Mouse (Mus musculus): ENCODE data around the gene Prnp. TPM values are rescaled to one million over a fixed set of nuclear protein-coding genes. Genes with fewer than 3 reads are reported as not detected.

Prnp gene
- polyA plus RNA-seq, 1 experiment from 2014 or later, result 74.5 TPM

- WGBS, result 79% methylated on average over 6 of the region's 6 CpGs
- Histone ChIP-seq H3K4me2 (replicated peaks) (no peak overlapping the region), H3K27me3 (replicated peaks) (no peaks in the 10 kb centered on the region), H3K36me3 (peaks cover 9% of the 10 kb centered on the region; the same call in 1 of the 2 replicates), H3K4me1 (no peaks in the 10 kb centered on the region), H3K4me3 (no peak overlapping the region), H3K9ac (no peak overlapping the region), H3K9me3 (no peaks in the 10 kb centered on the region), H3K27ac (no peak overlapping the region)
- no peak for ATAC-seq (ENCODE audit: low FRiP score, low read depth)
Measured at GRCm38 (mm10) chr2:131941501-131941900, 31.8 kb downstream of the Prnp start.

GRCm38 (mm10) chr2:131944370-131944769 is 34.6 kb downstream of the Prnp start:
- H3K36me3 ChIP-seq, result no peaks in the 10 kb centered on the region
- no peaks in the 10 kb centered on the region for H3K4me1 ChIP-seq
- H3K4me3 ChIP-seq, result no peak overlapping the region
- no peak overlapping the region for H3K9ac ChIP-seq
- 21% methylated on average over 1 of the region's 1 CpGs for WGBS
- H3K27ac ChIP-seq, result no peak overlapping the region
- no peak overlapping the region for H3K4me2 ChIP-seq (replicated peaks)
- no peak for ATAC-seq (ENCODE audit: low FRiP score, low read depth)
- no peaks in the 10 kb centered on the region for H3K27me3 ChIP-seq (replicated peaks)
- no peaks in the 10 kb centered on the region for H3K9me3 ChIP-seq

GRCm38 (mm10) chr2:131945225-131945624 is 35.5 kb downstream of the Prnp start:
- H3K9ac ChIP-seq, result no peak overlapping the region
- no peaks in the 10 kb centered on the region for H3K4me1 ChIP-seq
- no peaks in the 10 kb centered on the region for H3K36me3 ChIP-seq
- H3K9me3 ChIP-seq, result no peaks in the 10 kb centered on the region
- no peaks in the 10 kb centered on the region for H3K27me3 ChIP-seq (replicated peaks)
- ATAC-seq (ENCODE audit: low FRiP score, low read depth), result no peak
- WGBS, result 92% methylated on average over 8 of the region's 8 CpGs
- H3K4me3 ChIP-seq, result no peak overlapping the region
- H3K4me2 ChIP-seq (replicated peaks), result no peak overlapping the region
- no peak overlapping the region for H3K27ac ChIP-seq

- ATAC-seq (ENCODE audit: low FRiP score, low read depth), result no peak
- H3K4me1 ChIP-seq, result no peaks in the 10 kb centered on the region; the same call in 1 of the 2 replicates
- no peaks in the 10 kb centered on the region for H3K27me3 ChIP-seq (replicated peaks)
- H3K9me3 ChIP-seq, result no peaks in the 10 kb centered on the region
- no peak overlapping the region for H3K9ac ChIP-seq
- no peak overlapping the region for H3K4me3 ChIP-seq
- no peaks in the 10 kb centered on the region for H3K36me3 ChIP-seq
- H3K27ac ChIP-seq, result no peak overlapping the region
- no peak overlapping the region for H3K4me2 ChIP-seq (replicated peaks)
- WGBS, result 91% methylated on average over 6 of the region's 6 CpGs
Measured at GRCm38 (mm10) chr2:131945765-131946164, 36.0 kb downstream of the Prnp start.

GRCm38 (mm10) chr2:131946351-131946750 is 36.6 kb downstream of the Prnp start:
- Histone ChIP-seq H3K9ac (no peak overlapping the region), H3K9me3 (no peaks in the 10 kb centered on the region), H3K36me3 (no peaks in the 10 kb centered on the region), H3K4me2 (replicated peaks) (no peak overlapping the region), H3K27me3 (replicated peaks) (no peaks in the 10 kb centered on the region), H3K4me3 (no peak overlapping the region), H3K4me1 (no peaks in the 10 kb centered on the region; the same call in 1 of the 2 replicates), H3K27ac (no peak overlapping the region)
- no peak for ATAC-seq (ENCODE audit: low FRiP score, low read depth)
- 93% methylated on average over 16 of the region's 16 CpGs for whole genome bisulfite sequencing

- Histone ChIP-seq H3K36me3 (no peaks in the 10 kb centered on the region), H3K9ac (no peak overlapping the region), H3K27ac (no peak overlapping the region), H3K27me3 (replicated peaks) (peaks cover 12% of the 10 kb centered on the region), H3K9me3 (no peaks in the 10 kb centered on the region), H3K4me2 (replicated peaks) (no peak overlapping the region), H3K4me1 (peaks cover 6% of the 10 kb centered on the region), H3K4me3 (no peak overlapping the region)
- WGBS, result 87% methylated on average over 3 of the region's 3 CpGs
- ATAC-seq (ENCODE audit: low FRiP score, low read depth), result no peak
Measured at GRCm38 (mm10) chr2:131948156-131948555, 38.4 kb downstream of the Prnp start.

- peaks cover 8% of the 10 kb centered on the region for H3K4me1 ChIP-seq
- no peaks in the 10 kb centered on the region for H3K9me3 ChIP-seq
- no peak overlapping the region for H3K4me2 ChIP-seq (replicated peaks)
- ATAC-seq (ENCODE audit: low FRiP score, low read depth), result no peak
- WGBS, result 83% methylated on average over 11 of the region's 11 CpGs
- H3K4me3 ChIP-seq, result no peak overlapping the region
- H3K36me3 ChIP-seq, result no peaks in the 10 kb centered on the region
- H3K9ac ChIP-seq, result no peak overlapping the region
- no peak overlapping the region for H3K27ac ChIP-seq
- peaks cover 21% of the 10 kb centered on the region for H3K27me3 ChIP-seq (replicated peaks)
Measured at GRCm38 (mm10) chr2:131948916-131949639, 39.4 kb downstream of the Prnp start.

GRCm38 (mm10) chr2:131949767-131950597 is 40.3 kb downstream of the Prnp start:
- H3K9me3 ChIP-seq, result no peaks in the 10 kb centered on the region
- H3K4me2 ChIP-seq (replicated peaks), result no peak overlapping the region
- peaks cover 9% of the 10 kb centered on the region for H3K4me1 ChIP-seq
- no peaks in the 10 kb centered on the region for H3K36me3 ChIP-seq
- no peak overlapping the region for H3K27ac ChIP-seq
- 51% methylated on average over 9 of the region's 9 CpGs for WGBS
- ATAC-seq (ENCODE audit: low FRiP score, low read depth), result peak; percentile 39; the same call in 1 of the 2 replicates
- no peak overlapping the region for H3K9ac ChIP-seq
- H3K27me3 ChIP-seq (replicated peaks), result peaks cover 29% of the 10 kb centered on the region
- no peak overlapping the region for H3K4me3 ChIP-seq

- Histone ChIP-seq H3K27ac (no peak within 1 kb of the TSS), H3K9me3 (no peaks in the 10 kb centered on the region), H3K4me1 (peaks cover 14% of the 10 kb centered on the region), H3K27me3 (replicated peaks) (peaks cover 29% of the 10 kb centered on the region), H3K36me3 (no peaks in the 10 kb centered on the region), H3K4me2 (replicated peaks) (0 out of 2 replicates have a peak within 1 kb of the TSS, but pooled peaks have one; percentile 14), H3K4me3 (no peak within 1 kb of the TSS), H3K9ac (no peak within 1 kb of the TSS)
- 0 out of 2 replicates have a peak, but pooled peaks have one; percentile 7 for ATAC-seq (ENCODE audit: low FRiP score, low read depth)
- WGBS, result 17% methylated on average over 11 of the region's 11 CpGs
Measured at GRCm38 (mm10) chr2:131950598-131951095, 40.9 kb downstream of the Prnp start, which contains the start of gene Prnd. TSS of gene Prnd (plus strand) at chr2:131950861.

- no peak overlapping the region for H3K4me2 ChIP-seq (replicated peaks)
- 55% methylated on average over 2 of the region's 2 CpGs for WGBS
Measured at GRCm38 (mm10) chr2:131952456-131952855, 42.7 kb downstream of the Prnp start.

GRCm38 (mm10) chr2:131952961-131953538 is 43.3 kb downstream of the Prnp start:
- Histone ChIP-seq H3K4me2 (replicated peaks) (peak overlapping the region; percentile 44), H3K4me3 (no peak overlapping the region), H3K4me1 (peaks cover 14% of the 10 kb centered on the region), H3K9me3 (no peaks in the 10 kb centered on the region), H3K27ac (no peak overlapping the region), H3K36me3 (no peaks in the 10 kb centered on the region), H3K27me3 (replicated peaks) (peaks cover 29% of the 10 kb centered on the region), H3K9ac (0 out of 2 replicates have a peak overlapping the region, but pooled peaks have one; percentile 3)
- WGBS, result 12% methylated on average over 29 of the region's 29 CpGs
- ATAC-seq (ENCODE audit: low FRiP score, low read depth), result no peak

More at GRCm38 (mm10) chr2:131952456-131952855, 42.7 kb downstream of the Prnp start:
- Histone ChIP-seq H3K27me3 (replicated peaks) (peaks cover 29% of the 10 kb centered on the region), H3K36me3 (no peaks in the 10 kb centered on the region), H3K4me3 (no peak overlapping the region), H3K9ac (no peak overlapping the region), H3K9me3 (no peaks in the 10 kb centered on the region), H3K27ac (no peak overlapping the region), H3K4me1 (peaks cover 14% of the 10 kb centered on the region)
- ATAC-seq (ENCODE audit: low FRiP score, low read depth), result no peak

GRCm38 (mm10) chr2:131953711-131954110 is 44.0 kb downstream of the Prnp start:
- H3K27me3 ChIP-seq (replicated peaks), result peaks cover 29% of the 10 kb centered on the region
- no peak overlapping the region for H3K9ac ChIP-seq
- H3K36me3 ChIP-seq, result no peaks in the 10 kb centered on the region
- no peak overlapping the region for H3K27ac ChIP-seq
- H3K4me3 ChIP-seq, result no peak overlapping the region
- no peak for ATAC-seq (ENCODE audit: low FRiP score, low read depth)
- peaks cover 14% of the 10 kb centered on the region for H3K4me1 ChIP-seq
- no peaks in the 10 kb centered on the region for H3K9me3 ChIP-seq
- 86% methylated on average over 4 of the region's 4 CpGs for WGBS
- H3K4me2 ChIP-seq (replicated peaks), result peak overlapping the region; percentile 44; the same call in 1 of the 2 replicates
